Mouse (Mus musculus) heart, adult 10 weeks (tissue): ENCODE results near the gene Ptprc. TPM values are rescaled to one million over a fixed set of nuclear protein-coding genes. Genes with fewer than 3 reads are reported as not detected.

Source experiments
- polyA plus RNA-seq: library from polyadenylated mRNA; stranded (reverse); fragments of 350-450 nt; fragmentation: Illumina TruSeq; extraction: RNeasy Lipid Tissue Mini Kit (QIAGEN cat#74804); gene quantifications from one replicate; pipeline ENCODE4 v1.2.3, GENCODE M21; 2014; ENCODE audit warnings: low read depth, low replicate concordance

Gene Ptprc
- polyA plus RNA-seq: 3.4 TPM

GRCm38 (mm10) chr1:138175494-138175893, at the start of gene Ptprc:
Gene Ptprc, minus strand, starts transcription at chr1:138175708.

Other genes with a start within 250 kb of the Ptprc start
- gene Atp6v1g3, start 98.0 kb upstream of the Ptprc start, polyA plus RNA-seq: not detected